In the genomic region with DNA sequence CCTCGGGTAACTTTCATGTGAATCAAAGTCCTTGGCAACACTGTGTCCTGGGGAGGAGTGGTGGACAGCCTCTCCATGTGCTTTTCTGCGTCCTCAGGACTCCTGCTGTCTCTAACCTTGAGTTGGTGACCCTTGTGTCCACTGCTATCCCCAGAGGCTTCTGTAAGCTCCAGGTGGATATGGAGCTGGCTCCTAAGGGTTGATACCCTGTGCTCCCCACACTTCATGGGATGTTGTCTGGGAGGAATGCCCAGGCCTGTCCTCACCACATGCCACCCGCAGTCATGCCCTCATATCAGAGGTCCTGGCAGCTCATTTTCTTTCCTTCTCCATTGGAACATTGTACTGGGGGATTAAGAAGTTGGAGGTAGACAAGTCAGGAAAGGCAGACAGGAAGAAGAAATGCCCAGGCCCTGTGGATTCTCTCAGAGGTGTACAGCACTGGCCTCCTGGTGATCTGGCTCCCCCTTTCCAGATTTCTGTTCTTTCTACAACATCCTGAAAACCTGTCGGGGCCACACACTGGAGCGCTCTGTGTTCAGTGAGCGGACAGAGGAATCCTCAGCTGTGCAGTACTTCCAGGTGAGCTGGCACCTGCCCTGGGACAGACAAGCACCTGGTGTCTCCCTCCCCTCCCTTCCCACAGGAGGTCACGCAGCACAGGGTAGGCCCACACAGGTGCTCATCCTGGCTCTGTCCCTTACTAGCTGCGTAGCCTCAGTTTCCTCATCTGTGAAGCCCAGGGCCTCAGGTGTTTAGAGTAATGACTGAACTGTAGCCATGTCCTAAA, we compare ENCODE assay signal across 15 mouse cellular contexts. TPM values are rescaled to one million over a fixed set of nuclear protein-coding genes. Genes with fewer than 3 reads are reported as not detected.
DNase-seq lines count a peak whose midpoint lies in the region; ATAC-seq and TF ChIP-seq lines count a peak whose summit lies in the region.
"Had no signal": no experiment of that assay in that cellular context is flagged by ENCODE, and none has a peak within 500 bp of the region (broad histone marks: within the 10 kb centered on the region; RNA-seq: fewer than 3 reads in every experiment).

No protein-coding gene starts in this region.

- no peak overlapping the region for H3K9ac ChIP-seq in heart, postnatal 0 days (replicated peaks; ENCODE audit: low read depth, low read length)
- no peak overlapping the region for H3K9ac ChIP-seq in heart, embryonic 12.5 days
- H3K9ac ChIP-seq in hindbrain, postnatal 0 days (replicated peaks; ENCODE audit: low read length): no peak overlapping the region
- H3K9ac ChIP-seq in hindbrain, embryonic 13.5 days: no peak overlapping the region
- H3K9ac ChIP-seq in ES-E14 (ENCODE audit: insufficient read depth, low read depth, low read length, poor library complexity, severe bottlenecking): peak overlapping the region; percentile 2; the same call in 1 of the 2 replicates
- H3K9ac ChIP-seq: forebrain, embryonic 15.5 days had no signal

- H3K27ac ChIP-seq in gastrocnemius, adult 2 months: peak overlapping the region; percentile 28; the same call in 1 of the 2 replicates
- H3K27ac ChIP-seq in heart, postnatal 0 days (ENCODE audit: low read depth): no peak overlapping the region
- no peak overlapping the region for H3K27ac ChIP-seq in heart, embryonic 12.5 days (ENCODE audit: poor library complexity, severe bottlenecking)
- H3K27ac ChIP-seq in hindbrain, postnatal 0 days: no peak overlapping the region
- H3K27ac ChIP-seq in hindbrain, embryonic 13.5 days: no peak overlapping the region
- H3K27ac ChIP-seq in ES-E14 (ENCODE audit: insufficient read depth, low read depth, low read length, poor library complexity, severe bottlenecking): no peak overlapping the region
- H3K27ac ChIP-seq: forebrain, embryonic 15.5 days had no signal

- DNase-seq in gastrocnemius, adult 2 months: no peak
- no peak for DNase-seq in gastrocnemius, adult 8-10 months (ENCODE audit: low spot score in 2 of 2)
- DNase-seq in heart, postnatal 0 days (ENCODE audit: low spot score): no peak
- no peak for DNase-seq in hindbrain, postnatal 0 days (ENCODE audit: low spot score)
- DNase-seq in ES-E14 (ENCODE audit: low read depth, low spot score): no peak
- no peak for DNase-seq in left cerebral cortex, adult 9 months (ENCODE audit: low spot score in 2 of 2)
- DNase-seq: adrenal gland, adult 8-10 months; adrenal gland, postnatal 36 days; cerebellum, adult 2 months; cerebellum, postnatal 10 days; gastrocnemius, postnatal 14 days; kidney, adult 2 months had no signal

- ATAC-seq in heart, postnatal 0 days (ENCODE audit: insufficient read depth, low read depth): 0 out of 2 replicates have a peak, but pooled peaks have one; percentile 11
- ATAC-seq in heart, embryonic 12.5 days (ENCODE audit: insufficient number of reproducible peaks, low FRiP score): no peak
- peak; percentile 32; the same call in 1 of the 2 replicates for ATAC-seq in hindbrain, postnatal 0 days
- ATAC-seq in hindbrain, embryonic 13.5 days (ENCODE audit: low FRiP score): no peak
- ATAC-seq: forebrain, embryonic 15.5 days had no signal

- H3K4me1 ChIP-seq in heart, postnatal 0 days (ENCODE audit: control insufficient read depth, insufficient read depth): no peaks in the 10 kb centered on the region
- no peaks in the 10 kb centered on the region for H3K4me1 ChIP-seq in heart, embryonic 12.5 days (replicated peaks)
- no peaks in the 10 kb centered on the region for H3K4me1 ChIP-seq in hindbrain, postnatal 0 days (ENCODE audit: insufficient read depth, low read length)
- no peaks in the 10 kb centered on the region for H3K4me1 ChIP-seq in hindbrain, embryonic 13.5 days (replicated peaks)
- peaks cover 2 to 7% of the 10 kb centered on the region in 2 experiments; a peak in 2 of 4 replicates for H3K4me1 ChIP-seq in ES-E14 (ENCODE audit: control insufficient read depth in 2 of 2, insufficient read depth in 2 of 2, low read length in 2 of 2, poor library complexity in 1 of 2)
- H3K4me1 ChIP-seq: forebrain, embryonic 15.5 days had no signal

- H3K27me3 ChIP-seq in heart, postnatal 0 days (ENCODE audit: control insufficient read depth, insufficient read depth, low read length): no peaks in the 10 kb centered on the region
- no peaks in the 10 kb centered on the region for H3K27me3 ChIP-seq in heart, embryonic 12.5 days (replicated peaks)
- no peaks in the 10 kb centered on the region for H3K27me3 ChIP-seq in hindbrain, postnatal 0 days (ENCODE audit: insufficient read depth, low read length)
- no peaks in the 10 kb centered on the region for H3K27me3 ChIP-seq in hindbrain, embryonic 13.5 days
- H3K27me3 ChIP-seq: forebrain, embryonic 15.5 days had no signal

- no peak overlapping the region for H3K4me3 ChIP-seq in gastrocnemius, adult 2 months
- H3K4me3 ChIP-seq in heart, postnatal 0 days (ENCODE audit: low read depth, low read length): no peak overlapping the region
- no peak overlapping the region for H3K4me3 ChIP-seq in heart, embryonic 12.5 days
- H3K4me3 ChIP-seq in hindbrain, postnatal 0 days (ENCODE audit: low read length): no peak overlapping the region
- no peak overlapping the region for H3K4me3 ChIP-seq in hindbrain, embryonic 13.5 days
- no peak overlapping the region for H3K4me3 ChIP-seq in ES-E14 (ENCODE audit: insufficient read depth in 1 of 2, low read depth in 1 of 2, low read length in 2 of 2, poor library complexity in 1 of 2, severe bottlenecking in 1 of 2)
- H3K4me3 ChIP-seq: forebrain, embryonic 15.5 days had no signal

- peaks cover 91% of the 10 kb centered on the region for H3K36me3 ChIP-seq in heart, postnatal 0 days (replicated peaks; ENCODE audit: control insufficient read depth, insufficient read depth, low read length)
- H3K36me3 ChIP-seq in heart, embryonic 12.5 days: peaks cover 89% of the 10 kb centered on the region
- peaks cover 59% of the 10 kb centered on the region for H3K36me3 ChIP-seq in hindbrain, postnatal 0 days (ENCODE audit: insufficient read depth, low read length)
- H3K36me3 ChIP-seq in hindbrain, embryonic 13.5 days: peaks cover 88% of the 10 kb centered on the region
- H3K36me3 ChIP-seq in ES-E14 (ENCODE audit: control insufficient read depth, insufficient read depth, low read length, poor library complexity, severe bottlenecking): peaks cover 44% of the 10 kb centered on the region

- H3K4me2 ChIP-seq in heart, postnatal 0 days (ENCODE audit: low read depth, low read length): no peak overlapping the region
- H3K4me2 ChIP-seq in heart, embryonic 12.5 days: no peak overlapping the region
- H3K4me2 ChIP-seq in hindbrain, postnatal 0 days (ENCODE audit: low read depth, low read length): no peak overlapping the region
- H3K4me2 ChIP-seq in hindbrain, embryonic 13.5 days: no peak overlapping the region
- H3K4me2 ChIP-seq: forebrain, embryonic 15.5 days had no signal

- in situ Hi-C loops in ES-E14 (cut with MboI; ENCODE audit: low sequenced_read_pairs in 2 of 2, unreplicated experiment in 2 of 2): no loop called here

- intact Hi-C loops in gastrocnemius, adult 2 months (cut with DNase I): no loop called here

- TF ChIP-seq CTCF in gastrocnemius, adult 2 months (IDR thresholded peaks at IDR 0.05): no peak
- TF ChIP-seq CTCF in heart, postnatal 0 days (IDR thresholded peaks at IDR 0.05; ENCODE audit: low read depth): no peak
- TF ChIP-seq CTCF in hindbrain, postnatal 0 days (IDR thresholded peaks at IDR 0.05; ENCODE audit: low read depth): no peak

- no peak for TF ChIP-seq EP300 in heart, postnatal 0 days (IDR thresholded peaks at IDR 0.05; ENCODE audit: low read depth)

- 88% methylated on average over 8 of the region's 8 CpGs for WGBS in heart, postnatal 0 days
- 94% methylated on average over 8 of the region's 8 CpGs for WGBS in heart, embryonic 12.5 days
- 91% methylated on average over 8 of the region's 8 CpGs for WGBS in hindbrain, postnatal 0 days
- WGBS in hindbrain, embryonic 13.5 days: 96% methylated on average over 8 of the region's 8 CpGs

- no peaks in the 10 kb centered on the region for H3K9me3 ChIP-seq in heart, postnatal 0 days (replicated peaks; ENCODE audit: control insufficient read depth, low read length)
- H3K9me3 ChIP-seq in heart, embryonic 12.5 days (replicated peaks): no peaks in the 10 kb centered on the region
- H3K9me3 ChIP-seq in hindbrain, postnatal 0 days (ENCODE audit: low read length): no peaks in the 10 kb centered on the region
- H3K9me3 ChIP-seq in hindbrain, embryonic 13.5 days: no peaks in the 10 kb centered on the region
- no peaks in the 10 kb centered on the region for H3K9me3 ChIP-seq in ES-E14 (ENCODE audit: control insufficient read depth, insufficient read depth, low read depth, low read length)
- H3K9me3 ChIP-seq: forebrain, embryonic 15.5 days had no signal

RNA-seq across cellular contexts. Expression of gene Timm29, which starts 18.3 kb away (rescaled TPM):
- total RNA-seq in gastrocnemius, adult 2 months (2021): 10 to 100 TPM; 44.1 to 48.3 TPM
- 10 to 100 TPM; 48.2 to 52.3 (median 51.3) TPM for total RNA-seq in gastrocnemius, adult 8-10 months (2022)
- 33.4 and 44.6 TPM in 2 replicates for total RNA-seq in heart, postnatal 0 days (2014; rRNA removed; ENCODE audit: low replicate concordance)
- polyA plus RNA-seq in heart, postnatal 0 days (2015; fragmentation: Nextera tagmentation; extraction: Ambion mirVana): 23.2 and 23.7 TPM in 2 replicates
- 33.6 and 34.5 TPM in 2 replicates for polyA plus RNA-seq in heart, embryonic 12.5 days (2016; fragmentation: Nextera tagmentation; extraction: Ambion mirVana)
- 63.3 and 66.8 TPM in 2 replicates for total RNA-seq in hindbrain, postnatal 0 days (2014; rRNA removed)
- polyA plus RNA-seq in hindbrain, postnatal 0 days (2015; fragmentation: Nextera tagmentation; extraction: Ambion mirVana): 49.4 and 51.5 TPM in 2 replicates
- 53.5 and 55.0 TPM in 2 replicates for polyA plus RNA-seq in hindbrain, embryonic 13.5 days (2015; fragmentation: Nextera tagmentation; extraction: Ambion mirVana)
- total RNA-seq in ES-E14 (2012; rRNA removed): 22.6 and 24.7 TPM in 2 replicates

RNA-seq across cellular contexts. Expression of gene Yipf2, which starts 18.4 kb away (rescaled TPM):
- total RNA-seq in gastrocnemius, adult 2 months (2021): 1 to 10 TPM; 5.8 to 6.9 TPM
- 1 to 10 TPM; 6.2 to 6.7 (median 6.5) TPM for total RNA-seq in gastrocnemius, adult 8-10 months (2022)
- 12.3 and 17.6 TPM in 2 replicates for total RNA-seq in heart, postnatal 0 days (2014; rRNA removed; ENCODE audit: low replicate concordance)
- 9.1 and 11.9 TPM in 2 replicates for polyA plus RNA-seq in heart, postnatal 0 days (2015; fragmentation: Nextera tagmentation; extraction: Ambion mirVana)
- 12.9 and 14.8 TPM in 2 replicates for polyA plus RNA-seq in heart, embryonic 12.5 days (2016; fragmentation: Nextera tagmentation; extraction: Ambion mirVana)
- 18.6 and 25.5 TPM in 2 replicates for total RNA-seq in hindbrain, postnatal 0 days (2014; rRNA removed)
- polyA plus RNA-seq in hindbrain, postnatal 0 days (2015; fragmentation: Nextera tagmentation; extraction: Ambion mirVana): 18.4 and 19.3 TPM in 2 replicates
- 25.7 and 27.7 TPM in 2 replicates for polyA plus RNA-seq in hindbrain, embryonic 13.5 days (2015; fragmentation: Nextera tagmentation; extraction: Ambion mirVana)
- 22.8 and 23.6 TPM in 2 replicates for total RNA-seq in ES-E14 (2012; rRNA removed)

RNA-seq across cellular contexts. Expression of gene Carm1, which starts 27.5 kb away (rescaled TPM):
- total RNA-seq in gastrocnemius, adult 2 months (2021): 10 to 100 TPM; 54.6 to 57.2 TPM
- 10 to 100 TPM; 52.5 to 65.9 (median 55.2) TPM for total RNA-seq in gastrocnemius, adult 8-10 months (2022)
- 49.5 and 78.3 TPM in 2 replicates for total RNA-seq in heart, postnatal 0 days (2014; rRNA removed; ENCODE audit: low replicate concordance)
- polyA plus RNA-seq in heart, postnatal 0 days (2015; fragmentation: Nextera tagmentation; extraction: Ambion mirVana): 11.3 and 12.7 TPM in 2 replicates
- 49.9 and 53.8 TPM in 2 replicates for polyA plus RNA-seq in heart, embryonic 12.5 days (2016; fragmentation: Nextera tagmentation; extraction: Ambion mirVana)
- total RNA-seq in hindbrain, postnatal 0 days (2014; rRNA removed): 84.9 and 92.7 TPM in 2 replicates
- 20.6 and 25.0 TPM in 2 replicates for polyA plus RNA-seq in hindbrain, postnatal 0 days (2015; fragmentation: Nextera tagmentation; extraction: Ambion mirVana)
- polyA plus RNA-seq in hindbrain, embryonic 13.5 days (2015; fragmentation: Nextera tagmentation; extraction: Ambion mirVana): 29.4 and 29.9 TPM in 2 replicates
- 60.0 and 67.3 TPM in 2 replicates for total RNA-seq in ES-E14 (2012; rRNA removed)

RNA-seq across cellular contexts. Expression of gene Smarca4, which starts 41.8 kb away (rescaled TPM):
- 10 to 100 TPM; 39.0 to 40.7 TPM for total RNA-seq in gastrocnemius, adult 2 months (2021)
- 10 to 100 TPM; 37.3 to 40.9 (median 38.5) TPM for total RNA-seq in gastrocnemius, adult 8-10 months (2022)
- total RNA-seq in heart, postnatal 0 days (2014; rRNA removed; ENCODE audit: low replicate concordance): 55.9 and 66.0 TPM in 2 replicates
- polyA plus RNA-seq in heart, postnatal 0 days (2015; fragmentation: Nextera tagmentation; extraction: Ambion mirVana): 22.2 and 22.9 TPM in 2 replicates
- 76.0 and 78.5 TPM in 2 replicates for polyA plus RNA-seq in heart, embryonic 12.5 days (2016; fragmentation: Nextera tagmentation; extraction: Ambion mirVana)
- total RNA-seq in hindbrain, postnatal 0 days (2014; rRNA removed): 171 and 177 TPM in 2 replicates
- polyA plus RNA-seq in hindbrain, postnatal 0 days (2015; fragmentation: Nextera tagmentation; extraction: Ambion mirVana): 71.5 and 80.6 TPM in 2 replicates
- 156 and 158 TPM in 2 replicates for polyA plus RNA-seq in hindbrain, embryonic 13.5 days (2015; fragmentation: Nextera tagmentation; extraction: Ambion mirVana)
- 104 and 122 TPM in 2 replicates for total RNA-seq in ES-E14 (2012; rRNA removed)

RNA-seq across cellular contexts. Expression of gene AB124611, which starts 48.2 kb away (rescaled TPM):
- total RNA-seq in gastrocnemius, adult 2 months (2021): 1 to 10 TPM in 1 of 2 experiments, under 1 TPM in 1; 0.74 to 1.3 TPM
- total RNA-seq in gastrocnemius, adult 8-10 months (2022): under 1 TPM in 3 of 4 experiments, not detected in 1; 0.22 to 0.58 (median 0.48) TPM
- total RNA-seq in heart, postnatal 0 days (2014; rRNA removed; ENCODE audit: low replicate concordance): 0.15 and 3.3 TPM in 2 replicates
- polyA plus RNA-seq in heart, postnatal 0 days (2015; fragmentation: Nextera tagmentation; extraction: Ambion mirVana): 1.00 and 1.6 TPM in 2 replicates
- 1.4 and 1.6 TPM in 2 replicates for polyA plus RNA-seq in heart, embryonic 12.5 days (2016; fragmentation: Nextera tagmentation; extraction: Ambion mirVana)
- 1.2 and 2.2 TPM in 2 replicates for total RNA-seq in hindbrain, postnatal 0 days (2014; rRNA removed)
- 1.1 and 1.2 TPM in 2 replicates for polyA plus RNA-seq in hindbrain, postnatal 0 days (2015; fragmentation: Nextera tagmentation; extraction: Ambion mirVana)
- 3.4 and 3.8 TPM in 2 replicates for polyA plus RNA-seq in hindbrain, embryonic 13.5 days (2015; fragmentation: Nextera tagmentation; extraction: Ambion mirVana)
- total RNA-seq in ES-E14 (2012; rRNA removed): not detected in 2 replicates

Comparison
In these comparisons a context has a peak if more than half of its experiments do, and no peak if none do; other contexts are left out.
1. ATAC-seq: peak in heart, postnatal 0 days (single experiment) and hindbrain, postnatal 0 days (single experiment); none in heart, embryonic 12.5 days (single experiment) and hindbrain, embryonic 13.5 days (single experiment).